Mouse (Mus musculus) ES-E14 (cell line): Measurements from ENCODE around the gene Znrd1as. TPM values are rescaled to one million over a fixed set of nuclear protein-coding genes. Genes with fewer than 3 reads are reported as not detected.

Experiments
- DNase-seq: peaks from one replicate; pipeline ENCODE4 v3.0.0-alpha.2; 2013; ENCODE audit warnings: low read depth, low spot score
- H3K27ac ChIP-seq: 2 replicates; pipeline ENCODE4 v1.5.1; 2012; ENCODE audit warnings: low read depth, mild to moderate bottlenecking, low read length, moderate library complexity, mixed read lengths; ENCODE audit not compliant: poor library complexity, insufficient read depth, severe bottlenecking
- H3K36me3 ChIP-seq: 2 replicates; pipeline ENCODE4 v1.6.1; 2012; ENCODE audit warnings: mild to moderate bottlenecking, low read length, moderate library complexity, mixed read lengths; ENCODE audit not compliant: control insufficient read depth, poor library complexity, insufficient read depth, severe bottlenecking
- H3K4me1 ChIP-seq, 2 experiments: fragments of 150-350 bp in 1 of 2; sonication (generic) in 1 of 2; 2 replicates each; pipeline ENCODE4 v1.6.1; 2012; ENCODE audit warnings: low read length in 2 of 2, mild to moderate bottlenecking in 1 of 2, mixed read lengths in 1 of 2; ENCODE audit not compliant: control insufficient read depth in 2 of 2, insufficient read depth in 2 of 2, poor library complexity in 1 of 2
- H3K4me3 ChIP-seq, 2 experiments: fragments of 150-350 bp in 1 of 2; sonication (generic) in 1 of 2; 2 replicates each; pipeline ENCODE4 v1.5.1; 2012; ENCODE audit warnings: low read length in 2 of 2, low read depth in 1 of 2, mild to moderate bottlenecking in 1 of 2, mixed read lengths in 1 of 2; ENCODE audit not compliant: insufficient read depth in 1 of 2, poor library complexity in 1 of 2, severe bottlenecking in 1 of 2
- H3K9ac ChIP-seq: 2 replicates; pipeline ENCODE4 v1.6.1; 2012; ENCODE audit warnings: low read depth, mild to moderate bottlenecking, low read length, mixed read lengths; ENCODE audit not compliant: poor library complexity, insufficient read depth, severe bottlenecking
- H3K9me3 ChIP-seq: fragments of 150-350 bp; sonication (generic); 2 replicates; pipeline ENCODE4 v1.6.1; 2012; ENCODE audit warnings: low read depth, mild to moderate bottlenecking, low read length; ENCODE audit not compliant: control insufficient read depth, insufficient read depth
- CHD2 ChIP-seq: IDR thresholded peaks from 2 replicates; pipeline ENCODE4 v1.6.1; 2014; ENCODE audit warnings: mild to moderate bottlenecking, low read depth, low read length, inconsistent platforms
- HCFC1 ChIP-seq: IDR thresholded peaks from 2 replicates; pipeline ENCODE4 v1.6.1; 2012; ENCODE audit warnings: low read length, inconsistent platforms, borderline replicate concordance; ENCODE audit not compliant: insufficient read depth
- MAFK ChIP-seq: IDR thresholded peaks from 2 replicates; pipeline ENCODE4 v1.6.1; 2014; ENCODE audit warnings: mild to moderate bottlenecking, low read depth, low read length, inconsistent platforms; ENCODE audit not compliant: insufficient read depth
- ZC3H11A ChIP-seq: IDR thresholded peaks from 2 replicates; pipeline ENCODE4 v1.6.1; 2012; ENCODE audit warnings: low read depth, mild to moderate bottlenecking, inconsistent platforms, low read length, borderline replicate concordance
- ZNF384 ChIP-seq: IDR thresholded peaks from 2 replicates; pipeline ENCODE4 v1.6.1; 2012; ENCODE audit warnings: low read depth, low read length, inconsistent platforms
- in situ Hi-C, 2 experiments: fragments of 600-800 bp; cut with MboI; formaldehyde crosslinking; loops; one replicate each; pipeline ENCODE4 v1.15.1; 2025; ENCODE audit warnings: low sequenced_read_pairs in 2 of 2, inconsistent platforms in 1 of 2; ENCODE audit not compliant: unreplicated experiment in 2 of 2
- total RNA-seq: library from RNA; depleted of rRNA; stranded (reverse); fragments of 300-350 nt; gene quantifications from 2 replicates; pipeline ENCODE4 v1.2.3, GENCODE M21; 2012

The Znrd1as gene
- total RNA-seq, 1 experiment, result 15.1 TPM

GRCm38 (mm10) chr17:36949265-36949664, 9.1 kb upstream of the Znrd1as start:
- no peak overlapping the region for H3K4me3 ChIP-seq
- DNase-seq, result no peak
- no peaks in the 10 kb centered on the region for H3K9me3 ChIP-seq
- no peak for TF ChIP-seq HCFC1
- no peak for TF ChIP-seq MAFK
- no peak for TF ChIP-seq ZC3H11A
- no peak for TF ChIP-seq ZNF384
- no peak for TF ChIP-seq CHD2
- in situ Hi-C loops, result no loop called here
- peaks cover 5 to 8% of the 10 kb centered on the region in 2 experiments; a peak in 3 of 4 replicates for H3K4me1 ChIP-seq
- H3K27ac ChIP-seq, result no peak overlapping the region
- no peak overlapping the region for H3K9ac ChIP-seq
- H3K36me3 ChIP-seq, result peaks cover 6% of the 10 kb centered on the region

GRCm38 (mm10) chr17:36950981-36951947, 7.1 kb upstream of the Znrd1as start, which contains the start of gene Ppp1r11:
Gene Ppp1r11 (minus strand): TSS chr17:36951741.
- DNase-seq, result peak; percentile 99
- peaks cover 0 to 5% of the 10 kb centered on the region in 2 experiments; a peak in 3 of 4 replicates for H3K4me1 ChIP-seq
- in situ Hi-C loops, result no loop called here
- TF ChIP-seq MAFK, result peak; percentile 61; the same call in 1 of the 2 replicates
- TF ChIP-seq HCFC1, result peak; percentile 88
- 0 out of 2 replicates have a peak, but pooled peaks have one; percentile 16 for TF ChIP-seq ZNF384
- TF ChIP-seq CHD2, result peak; percentile 62; the same call in 1 of the 2 replicates
- no peak for TF ChIP-seq ZC3H11A
- H3K36me3 ChIP-seq, result peaks cover 6% of the 10 kb centered on the region
- H3K27ac ChIP-seq, result peak within 1 kb of the TSS; percentile 64
- peak within 1 kb of the TSS; percentile 83 for H3K9ac ChIP-seq
- no peaks in the 10 kb centered on the region for H3K9me3 ChIP-seq
- peak within 1 kb of the TSS; percentile 93 to 97 for H3K4me3 ChIP-seq

DNA sequence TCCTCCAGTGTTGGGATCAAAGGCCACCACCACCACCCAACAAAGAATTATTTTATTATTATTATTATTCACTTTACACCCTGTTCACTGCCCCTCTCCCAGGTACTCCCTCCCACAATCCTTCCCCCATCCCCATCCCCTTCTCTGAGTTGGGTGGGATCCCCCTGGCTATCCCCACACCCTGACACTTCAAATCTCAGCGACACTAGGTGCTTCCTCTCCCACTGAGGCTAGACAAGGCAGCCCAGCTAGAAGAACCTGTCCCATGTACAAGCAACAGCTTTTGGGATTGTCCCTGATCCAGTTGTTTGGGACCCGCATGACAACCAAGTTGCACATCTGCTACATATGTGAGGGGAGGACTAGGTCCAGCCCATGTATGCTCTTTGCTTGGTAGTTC, 5.8 kb upstream of the Znrd1as start:
- peaks cover 2 to 5% of the 10 kb centered on the region in 2 experiments; a peak in 2 of 4 replicates for H3K4me1 ChIP-seq
- no peak overlapping the region for H3K9ac ChIP-seq
- in situ Hi-C loops, result no loop called here
- no peaks in the 10 kb centered on the region for H3K9me3 ChIP-seq
- H3K27ac ChIP-seq, result no peak overlapping the region
- TF ChIP-seq HCFC1 (no peak), ZNF384 (no peak), MAFK (no peak), CHD2 (no peak), ZC3H11A (no peak)
- H3K4me3 ChIP-seq, result no peak overlapping the region
- peaks cover 6% of the 10 kb centered on the region for H3K36me3 ChIP-seq
- DNase-seq, result no peak

GRCm38 (mm10) chr17:36953062-36953461, 5.3 kb upstream of the Znrd1as start:
- in situ Hi-C loops, result no loop called here
- Histone ChIP-seq H3K36me3 (peaks cover 6% of the 10 kb centered on the region), H3K4me1 (peaks cover 2 to 5% of the 10 kb centered on the region in 2 experiments; a peak in 2 of 4 replicates), H3K27ac (no peak overlapping the region), H3K9me3 (no peaks in the 10 kb centered on the region), H3K9ac (no peak overlapping the region), H3K4me3 (no peak overlapping the region)
- TF ChIP-seq ZC3H11A, result no peak
- no peak for TF ChIP-seq MAFK
- TF ChIP-seq CHD2, result no peak
- no peak for TF ChIP-seq HCFC1
- no peak for TF ChIP-seq ZNF384
- DNase-seq, result no peak
